In the genomic region with DNA sequence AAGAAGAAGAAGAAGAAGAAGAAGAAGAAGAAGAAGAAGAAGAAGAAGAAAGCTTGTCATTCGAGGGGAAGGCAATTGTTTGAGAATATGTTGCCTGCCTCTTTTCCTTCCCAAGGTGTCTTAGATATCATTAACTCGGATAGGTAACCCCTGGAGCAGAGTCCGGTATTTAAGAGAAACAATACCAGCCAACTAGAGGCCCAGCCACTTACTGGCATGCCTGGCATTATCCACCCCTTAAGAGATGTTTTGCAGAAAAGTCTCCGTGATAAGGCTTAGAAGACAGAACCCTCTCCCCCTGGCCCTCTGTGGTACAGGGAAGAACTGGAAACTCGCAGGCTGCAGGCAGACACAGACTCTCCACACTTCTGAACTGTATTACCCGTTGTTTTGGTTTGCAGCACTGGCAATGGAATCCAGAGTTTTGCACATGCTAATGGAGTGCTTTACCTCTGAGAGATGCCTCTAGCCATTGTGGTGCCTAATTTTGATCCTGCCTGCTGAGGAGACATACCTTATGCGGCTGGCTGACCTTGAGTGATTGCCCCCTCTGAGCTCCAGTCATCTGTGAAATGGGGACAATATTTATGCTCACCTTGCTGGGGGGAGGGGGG, we compare ENCODE assay signal across 28 mouse cellular contexts. TPM values are rescaled to one million over a fixed set of nuclear protein-coding genes. Genes with fewer than 3 reads are reported as not detected.
DNase-seq lines count a peak whose midpoint lies in the region; ATAC-seq and TF ChIP-seq lines count a peak whose summit lies in the region.
"Had no signal": no experiment of that assay in that cellular context is flagged by ENCODE, and none has a peak within 500 bp of the region (broad histone marks: within the 10 kb centered on the region; RNA-seq: fewer than 3 reads in every experiment).

No protein-coding gene starts in this region.

- H3K4me3 ChIP-seq in intestine, embryonic 15.5 days (replicated peaks) = no peak overlapping the region
- H3K4me3 ChIP-seq in intestine, embryonic 16.5 days (ENCODE audit: low read length) = no peak overlapping the region
- no peak overlapping the region for H3K4me3 ChIP-seq in lung, postnatal 0 days (ENCODE audit: low read depth, low read length)
- no peak overlapping the region for H3K4me3 ChIP-seq in kidney, embryonic 14.5 days (ENCODE audit: low read length)
- H3K4me3 ChIP-seq: embryonic facial prominence, embryonic 12.5 days; erythroblast, embryonic 14.5 days; forebrain, embryonic 13.5 days; hindbrain, embryonic 15.5 days; layer of hippocampus, adult 2 months; megakaryocyte, embryonic 14.5 days; midbrain, embryonic 15.5 days; neural tube, embryonic 12.5 days had no signal

- no peaks in the 10 kb centered on the region for H3K36me3 ChIP-seq in intestine, embryonic 15.5 days
- H3K36me3 ChIP-seq in intestine, embryonic 16.5 days (ENCODE audit: control insufficient read depth, insufficient read depth, low read length) = no peaks in the 10 kb centered on the region
- H3K36me3 ChIP-seq in lung, postnatal 0 days (ENCODE audit: insufficient read depth, low read length) = no peaks in the 10 kb centered on the region
- no peaks in the 10 kb centered on the region for H3K36me3 ChIP-seq in kidney, embryonic 14.5 days (ENCODE audit: control insufficient read depth, insufficient read depth, low read length)
- H3K36me3 ChIP-seq: embryonic facial prominence, embryonic 12.5 days; G1E; hindbrain, embryonic 15.5 days; midbrain, embryonic 15.5 days; neural tube, embryonic 12.5 days had no signal

- ATAC-seq in intestine, embryonic 15.5 days = no peak
- no peak for ATAC-seq in intestine, embryonic 16.5 days
- no peak for ATAC-seq in lung, postnatal 0 days
- ATAC-seq in kidney, embryonic 14.5 days (ENCODE audit: low FRiP score, low TSS enrichment) = no peak
- ATAC-seq: CD4-positive, CD25-positive, alpha-beta regulatory T cell, adult 4 months; forebrain, embryonic 13.5 days; midbrain, embryonic 15.5 days had no signal

- H3K4me1 ChIP-seq in intestine, embryonic 15.5 days (replicated peaks) = peaks cover 30% of the 10 kb centered on the region
- H3K4me1 ChIP-seq in intestine, embryonic 16.5 days (ENCODE audit: control insufficient read depth, insufficient read depth, low read length) = peaks cover 42% of the 10 kb centered on the region
- peaks cover 41% of the 10 kb centered on the region for H3K4me1 ChIP-seq in lung, postnatal 0 days (ENCODE audit: insufficient read depth, low read depth, low read length)
- peaks cover 27% of the 10 kb centered on the region for H3K4me1 ChIP-seq in kidney, embryonic 14.5 days (ENCODE audit: control insufficient read depth, insufficient read depth, low read length)
- H3K4me1 ChIP-seq: hindbrain, embryonic 15.5 days had no signal

- H3K9me3 ChIP-seq in intestine, embryonic 15.5 days = no peaks in the 10 kb centered on the region
- H3K9me3 ChIP-seq in intestine, embryonic 16.5 days (ENCODE audit: control insufficient read depth, low read length) = no peaks in the 10 kb centered on the region
- H3K9me3 ChIP-seq in lung, postnatal 0 days (ENCODE audit: low read length) = no peaks in the 10 kb centered on the region
- H3K9me3 ChIP-seq in kidney, embryonic 14.5 days (ENCODE audit: control insufficient read depth, low read length) = no peaks in the 10 kb centered on the region
- H3K9me3 ChIP-seq: embryonic facial prominence, embryonic 12.5 days; forebrain, embryonic 13.5 days; G1E; hindbrain, embryonic 15.5 days; midbrain, embryonic 15.5 days; neural tube, embryonic 12.5 days had no signal

- no peaks in the 10 kb centered on the region for H3K27me3 ChIP-seq in intestine, embryonic 15.5 days (replicated peaks)
- H3K27me3 ChIP-seq in intestine, embryonic 16.5 days (replicated peaks; ENCODE audit: control insufficient read depth, insufficient read depth, low read length) = no peaks in the 10 kb centered on the region
- no peaks in the 10 kb centered on the region for H3K27me3 ChIP-seq in lung, postnatal 0 days (replicated peaks; ENCODE audit: insufficient read depth, low read length)
- no peaks in the 10 kb centered on the region for H3K27me3 ChIP-seq in kidney, embryonic 14.5 days (ENCODE audit: control insufficient read depth, insufficient read depth, low read length)
- H3K27me3 ChIP-seq: embryonic facial prominence, embryonic 12.5 days; hindbrain, embryonic 15.5 days; midbrain, embryonic 15.5 days; neural tube, embryonic 12.5 days had no signal

- H3K27ac ChIP-seq in intestine, embryonic 15.5 days = 0 out of 2 replicates have a peak overlapping the region, but pooled peaks have one; percentile 51
- H3K27ac ChIP-seq in intestine, embryonic 16.5 days (ENCODE audit: low read length) = no peak overlapping the region
- peak overlapping the region; percentile 90 for H3K27ac ChIP-seq in lung, postnatal 0 days (ENCODE audit: low read length)
- H3K27ac ChIP-seq in kidney, embryonic 14.5 days (ENCODE audit: low read depth, low read length) = 0 out of 2 replicates have a peak overlapping the region, but pooled peaks have one; percentile 24
- H3K27ac ChIP-seq: embryonic facial prominence, embryonic 12.5 days; forebrain, embryonic 13.5 days; hindbrain, embryonic 15.5 days; layer of hippocampus, adult 2 months; liver, embryonic 14.5 days; midbrain, embryonic 15.5 days; neural tube, embryonic 12.5 days had no signal

- no peak overlapping the region for H3K4me2 ChIP-seq in intestine, embryonic 15.5 days (replicated peaks)
- no peak overlapping the region for H3K4me2 ChIP-seq in intestine, embryonic 16.5 days (ENCODE audit: low read depth, low read length)
- no peak overlapping the region for H3K4me2 ChIP-seq in lung, postnatal 0 days (replicated peaks; ENCODE audit: low read depth, low read length)
- no peak overlapping the region for H3K4me2 ChIP-seq in kidney, embryonic 14.5 days (replicated peaks; ENCODE audit: low read depth, low read length)
- H3K4me2 ChIP-seq: embryonic facial prominence, embryonic 12.5 days; forebrain, embryonic 13.5 days; hindbrain, embryonic 15.5 days; midbrain, embryonic 15.5 days; neural tube, embryonic 12.5 days had no signal

- TF ChIP-seq EP300 in lung, postnatal 0 days (IDR thresholded peaks at IDR 0.05) = no peak

- TF ChIP-seq CTCF in lung, postnatal 0 days (IDR thresholded peaks at IDR 0.05) = no peak

- no peak overlapping the region for H3K9ac ChIP-seq in intestine, embryonic 15.5 days
- no peak overlapping the region for H3K9ac ChIP-seq in intestine, embryonic 16.5 days (ENCODE audit: low read depth, low read length)
- H3K9ac ChIP-seq in lung, postnatal 0 days (replicated peaks; ENCODE audit: low read depth) = no peak overlapping the region
- no peak overlapping the region for H3K9ac ChIP-seq in kidney, embryonic 14.5 days (ENCODE audit: low read depth, low read length)
- H3K9ac ChIP-seq: embryonic facial prominence, embryonic 12.5 days; forebrain, embryonic 13.5 days; hindbrain, embryonic 15.5 days; liver, embryonic 14.5 days; midbrain, embryonic 15.5 days; neural tube, embryonic 12.5 days had no signal

- WGBS in intestine, embryonic 15.5 days = 71% methylated on average over 7 of the region's 7 CpGs
- WGBS in intestine, embryonic 16.5 days = 67% methylated on average over 7 of the region's 7 CpGs
- WGBS in lung, postnatal 0 days = 53% methylated on average over 7 of the region's 7 CpGs
- 58% methylated on average over 7 of the region's 7 CpGs for WGBS in kidney, embryonic 14.5 days

- DNase-seq in lung, postnatal 0 days (ENCODE audit: low spot score) = no peak
- no peak for DNase-seq in lung, postnatal 14 days
- DNase-seq in kidney, postnatal 36 days = peak; percentile 55 to 56
- no peak for DNase-seq in layer of hippocampus, adult 11-12 months (ENCODE audit: low spot score)
- no peak for DNase-seq in spleen, postnatal 10 days (ENCODE audit: low spot score in 2 of 2)
- DNase-seq: cerebellum, adult 18-20 months; cerebellum, postnatal 14 days had no signal

RNA-seq across cellular contexts. Expression of gene Sys1, which starts 2.8 kb away (rescaled TPM):
- 51.1 and 61.9 TPM in 2 replicates for polyA plus RNA-seq in intestine, embryonic 15.5 days (2015; fragmentation: Nextera tagmentation; extraction: Ambion mirVana)
- polyA plus RNA-seq in intestine, embryonic 16.5 days (2015; fragmentation: Nextera tagmentation; extraction: Ambion mirVana) = 54.0 and 56.4 TPM in 2 replicates
- 63.5 and 66.2 TPM in 2 replicates for polyA plus RNA-seq in lung, postnatal 0 days (2015; fragmentation: Nextera tagmentation; extraction: Ambion mirVana)
- polyA plus RNA-seq in kidney, embryonic 14.5 days (2014; fragmentation: Nextera tagmentation; extraction: Ambion mirVana) = 66.8 and 69.4 TPM in 2 replicates

RNA-seq across cellular contexts. Expression of gene Gm20458, which starts 6.8 kb away (rescaled TPM):
- polyA plus RNA-seq in intestine, embryonic 15.5 days (2015; fragmentation: Nextera tagmentation; extraction: Ambion mirVana) = 9.4 and 18.5 TPM in 2 replicates
- 9.8 and 11.9 TPM in 2 replicates for polyA plus RNA-seq in intestine, embryonic 16.5 days (2015; fragmentation: Nextera tagmentation; extraction: Ambion mirVana)
- 23.5 and 32.9 TPM in 2 replicates for polyA plus RNA-seq in lung, postnatal 0 days (2015; fragmentation: Nextera tagmentation; extraction: Ambion mirVana)
- 7.1 and 8.4 TPM in 2 replicates for polyA plus RNA-seq in kidney, embryonic 14.5 days (2014; fragmentation: Nextera tagmentation; extraction: Ambion mirVana)
- polyA plus RNA-seq: CD4-positive, CD25-positive, alpha-beta regulatory T cell, adult 4 months; erythroblast, embryonic 14.5 days had no signal

RNA-seq across cellular contexts. Expression of gene Sdc4, which starts 10.3 kb away (rescaled TPM):
- polyA plus RNA-seq in intestine, embryonic 15.5 days (2015; fragmentation: Nextera tagmentation; extraction: Ambion mirVana) = 120 and 126 TPM in 2 replicates
- 130 and 138 TPM in 2 replicates for polyA plus RNA-seq in intestine, embryonic 16.5 days (2015; fragmentation: Nextera tagmentation; extraction: Ambion mirVana)
- 217 and 289 TPM in 2 replicates for polyA plus RNA-seq in lung, postnatal 0 days (2015; fragmentation: Nextera tagmentation; extraction: Ambion mirVana)
- 87.8 and 108 TPM in 2 replicates for polyA plus RNA-seq in kidney, embryonic 14.5 days (2014; fragmentation: Nextera tagmentation; extraction: Ambion mirVana)
- polyA plus RNA-seq: G1E had no signal

RNA-seq across cellular contexts. Expression of gene Trp53tg5, which starts 19.5 kb away (rescaled TPM):
- not detected in 2 replicates for polyA plus RNA-seq in intestine, embryonic 15.5 days (2015; fragmentation: Nextera tagmentation; extraction: Ambion mirVana)
- not detected in 2 replicates for polyA plus RNA-seq in intestine, embryonic 16.5 days (2015; fragmentation: Nextera tagmentation; extraction: Ambion mirVana)
- not detected in 2 replicates for polyA plus RNA-seq in lung, postnatal 0 days (2015; fragmentation: Nextera tagmentation; extraction: Ambion mirVana)
- not detected in 2 replicates for polyA plus RNA-seq in kidney, embryonic 14.5 days (2014; fragmentation: Nextera tagmentation; extraction: Ambion mirVana)
- polyA plus RNA-seq: adrenal gland, adult 2 months; CD4-positive, CD25-positive, alpha-beta regulatory T cell, adult 4 months; embryonic facial prominence, embryonic 12.5 days; erythroblast, embryonic 14.5 days; forebrain, embryonic 13.5 days; G1E; gonadal fat pad, adult 2 months; heart, postnatal 0 days; hindbrain, embryonic 15.5 days; intestine, embryonic 14.5 days; limb, embryonic 11.5 days; liver, embryonic 14.5 days; midbrain, embryonic 15.5 days; neural tube, embryonic 12.5 days; spleen, adult 2 months; thymus, postnatal 0 days had no signal

RNA-seq across cellular contexts. Expression of gene Dbndd2, which starts 31.9 kb away (rescaled TPM):
- 4.7 and 14.8 TPM in 2 replicates for polyA plus RNA-seq in intestine, embryonic 15.5 days (2015; fragmentation: Nextera tagmentation; extraction: Ambion mirVana)
- polyA plus RNA-seq in intestine, embryonic 16.5 days (2015; fragmentation: Nextera tagmentation; extraction: Ambion mirVana) = 16.0 and 16.4 TPM in 2 replicates
- polyA plus RNA-seq in lung, postnatal 0 days (2015; fragmentation: Nextera tagmentation; extraction: Ambion mirVana) = 39.9 and 44.6 TPM in 2 replicates
- 12.4 and 14.7 TPM in 2 replicates for polyA plus RNA-seq in kidney, embryonic 14.5 days (2014; fragmentation: Nextera tagmentation; extraction: Ambion mirVana)

Comparison
In these comparisons a context has a peak if more than half of its experiments do, and no peak if none do; other contexts are left out.
1. DNase-seq: peak in kidney, postnatal 36 days (2 of 2); none in lung, postnatal 0 days (single experiment), lung, postnatal 14 days (single experiment), layer of hippocampus, adult 11-12 months (single experiment) and spleen, postnatal 10 days (0 of 2).